Mouse (Mus musculus) embryonic facial prominence, embryonic 10.5 days (tissue): ENCODE results near the gene Lyar. TPM values are rescaled to one million over a fixed set of nuclear protein-coding genes. Genes with fewer than 3 reads are reported as not detected.

Experiments used
- DNase-seq: peaks from one replicate; pipeline ENCODE4 v3.0.0-alpha.2; 2017; ENCODE audit warnings: low spot score
- H3K27ac ChIP-seq: fragments of 300-500 bp; sonication (generic); replicated peaks from 2 replicates; pipeline ENCODE4 v1.5.1; 2016; ENCODE audit warnings: mild to moderate bottlenecking
- H3K27me3 ChIP-seq: fragments of 300-500 bp; sonication (generic); replicated peaks from 2 replicates; pipeline ENCODE4 v1.6.1; 2016; ENCODE audit warnings: low read depth, mild to moderate bottlenecking; ENCODE audit not compliant: poor library complexity, severe bottlenecking
- H3K36me3 ChIP-seq: fragments of 300-500 bp; sonication (generic); replicated peaks from 2 replicates; pipeline ENCODE4 v1.6.1; 2016; ENCODE audit warnings: mild to moderate bottlenecking, moderate library complexity
- H3K4me1 ChIP-seq: fragments of 300-500 bp; sonication (generic); 2 replicates; pipeline ENCODE4 v1.6.1; 2016
- H3K4me3 ChIP-seq: fragments of 300-500 bp; sonication (generic); 2 replicates; pipeline ENCODE4 v1.5.1; 2016; ENCODE audit warnings: mild to moderate bottlenecking, moderate library complexity
- H3K9me3 ChIP-seq: fragments of 300-500 bp; sonication (generic); 2 replicates; pipeline ENCODE4 v1.6.1; 2016; ENCODE audit warnings: mild to moderate bottlenecking
- WGBS: fragments of 180-500 bp; shearing (Covaris S2); methylation state at CpG from one replicate; pipeline ENCODE4 v1.1.7; 2016; 5-methylcytosine and 5-hydroxymethylcytosine counted together
- polyA plus RNA-seq: library from polyadenylated mRNA; unstranded; fragments of >200 nt; fragmentation: Nextera tagmentation; extraction: Ambion mirVana; gene quantifications from 2 replicates; pipeline ENCODE4 v1.2.1, GENCODE M21; 2016

The Lyar gene
- polyA plus RNA-seq, result 193 and 201 TPM in 2 replicates

GRCm38 (mm10) chr5:38220328-38220912 lies at the start of gene Lyar, which contains the start of gene Zbtb49:
TSS of gene Lyar (plus strand) at chr5:38220470.
TSS of gene Zbtb49 (minus strand) at chr5:38220457.
- peaks cover 30% of the 10 kb centered on the region for H3K4me1 ChIP-seq
- peak within 1 kb of the TSS; percentile 96 for H3K4me3 ChIP-seq
- peaks cover 52% of the 10 kb centered on the region for H3K36me3 ChIP-seq
- no peaks in the 10 kb centered on the region for H3K9me3 ChIP-seq
- peak; percentile 95 for DNase-seq
- under 1% methylated on average over 55 of the region's 55 CpGs for WGBS
- H3K27me3 ChIP-seq, result no peaks in the 10 kb centered on the region
- H3K27ac ChIP-seq, result peak within 1 kb of the TSS; percentile 88

GRCm38 (mm10) chr5:38173766-38174165 lies 46.5 kb upstream of the Lyar start:
- no peaks in the 10 kb centered on the region for H3K27me3 ChIP-seq
- no peaks in the 10 kb centered on the region for H3K4me1 ChIP-seq
- H3K9me3 ChIP-seq, result no peaks in the 10 kb centered on the region
- no peak overlapping the region for H3K27ac ChIP-seq
- H3K36me3 ChIP-seq, result no peaks in the 10 kb centered on the region
- H3K4me3 ChIP-seq, result no peak overlapping the region
- DNase-seq, result peak; percentile 30
- WGBS, result 58% methylated on average over 5 of the region's 5 CpGs

GRCm38 (mm10) chr5:38174256-38174912 lies 45.9 kb upstream of the Lyar start:
- no peaks in the 10 kb centered on the region for H3K9me3 ChIP-seq
- no peak overlapping the region for H3K4me3 ChIP-seq
- no peak for DNase-seq
- H3K27me3 ChIP-seq, result no peaks in the 10 kb centered on the region
- no peaks in the 10 kb centered on the region for H3K4me1 ChIP-seq
- WGBS, result 87% methylated on average over 16 of the region's 16 CpGs
- no peaks in the 10 kb centered on the region for H3K36me3 ChIP-seq
- no peak overlapping the region for H3K27ac ChIP-seq

- no peak for DNase-seq
- WGBS, result 87% methylated on average over 6 of the region's 6 CpGs
- no peaks in the 10 kb centered on the region for H3K9me3 ChIP-seq
- no peak overlapping the region for H3K4me3 ChIP-seq
- H3K4me1 ChIP-seq, result no peaks in the 10 kb centered on the region
- no peak overlapping the region for H3K27ac ChIP-seq
- H3K36me3 ChIP-seq, result no peaks in the 10 kb centered on the region
- no peaks in the 10 kb centered on the region for H3K27me3 ChIP-seq
Measured at GRCm38 (mm10) chr5:38184688-38185285, 35.5 kb upstream of the Lyar start.

- Histone ChIP-seq H3K9me3 (no peaks in the 10 kb centered on the region), H3K27me3 (no peaks in the 10 kb centered on the region), H3K36me3 (no peaks in the 10 kb centered on the region), H3K4me1 (no peaks in the 10 kb centered on the region), H3K4me3 (no peak overlapping the region), H3K27ac (no peak overlapping the region)
- no peak for DNase-seq
- WGBS, result 86% methylated on average over 2 of the region's 2 CpGs
Measured at GRCm38 (mm10) chr5:38187006-38187405, 33.3 kb upstream of the Lyar start.

- 90% methylated on average over 3 of the region's 3 CpGs for WGBS
- Histone ChIP-seq H3K4me3 (no peak overlapping the region), H3K36me3 (no peaks in the 10 kb centered on the region), H3K9me3 (no peaks in the 10 kb centered on the region), H3K4me1 (peaks cover 7% of the 10 kb centered on the region; the same call in 1 of the 2 replicates), H3K27ac (no peak overlapping the region), H3K27me3 (no peaks in the 10 kb centered on the region)
- no peak for DNase-seq
Measured at GRCm38 (mm10) chr5:38190907-38191306, 29.4 kb upstream of the Lyar start.

- Histone ChIP-seq H3K27me3 (no peaks in the 10 kb centered on the region), H3K36me3 (peaks cover 13% of the 10 kb centered on the region), H3K9me3 (no peaks in the 10 kb centered on the region), H3K4me1 (peaks cover 7% of the 10 kb centered on the region; the same call in 1 of the 2 replicates), H3K4me3 (no peak overlapping the region), H3K27ac (no peak overlapping the region)
- 40% methylated on average over 2 of the region's 2 CpGs for WGBS
- no peak for DNase-seq
Measured at GRCm38 (mm10) chr5:38194946-38195345, 25.3 kb upstream of the Lyar start.

- no peak overlapping the region for H3K4me3 ChIP-seq
- peaks cover 21% of the 10 kb centered on the region for H3K36me3 ChIP-seq
- no peaks in the 10 kb centered on the region for H3K27me3 ChIP-seq
- peaks cover 7% of the 10 kb centered on the region; the same call in 1 of the 2 replicates for H3K4me1 ChIP-seq
- no peak for DNase-seq
- no peak overlapping the region for H3K27ac ChIP-seq
- H3K9me3 ChIP-seq, result no peaks in the 10 kb centered on the region
Measured at GRCm38 (mm10) chr5:38195941-38196340, 24.3 kb upstream of the Lyar start.

- Histone ChIP-seq H3K27ac (no peak overlapping the region), H3K4me3 (no peak overlapping the region), H3K27me3 (no peaks in the 10 kb centered on the region), H3K36me3 (peaks cover 31% of the 10 kb centered on the region), H3K9me3 (no peaks in the 10 kb centered on the region), H3K4me1 (peaks cover 7% of the 10 kb centered on the region; the same call in 1 of the 2 replicates)
- WGBS, result 79% methylated on average over 5 of the region's 5 CpGs
- no peak for DNase-seq
Measured at GRCm38 (mm10) chr5:38196821-38197481, 23.3 kb upstream of the Lyar start.

GRCm38 (mm10) chr5:38197482-38197823 lies 22.8 kb upstream of the Lyar start:
- Histone ChIP-seq H3K4me1 (peaks cover 7% of the 10 kb centered on the region; the same call in 1 of the 2 replicates), H3K27ac (no peak overlapping the region), H3K4me3 (no peak overlapping the region), H3K9me3 (no peaks in the 10 kb centered on the region), H3K27me3 (no peaks in the 10 kb centered on the region), H3K36me3 (peaks cover 36% of the 10 kb centered on the region)
- DNase-seq, result peak; percentile 88
- WGBS, result 22% methylated on average over 7 of the region's 7 CpGs

- no peaks in the 10 kb centered on the region for H3K9me3 ChIP-seq
- WGBS, result 93% methylated on average over 2 of the region's 2 CpGs
Measured at GRCm38 (mm10) chr5:38199686-38200085, 20.6 kb upstream of the Lyar start.

GRCm38 (mm10) chr5:38205303-38205726 lies 15.0 kb upstream of the Lyar start:
- H3K36me3 ChIP-seq, result peaks cover 87% of the 10 kb centered on the region
- WGBS, result 87% methylated on average over 7 of the region's 7 CpGs
- H3K4me3 ChIP-seq, result no peak overlapping the region
- no peaks in the 10 kb centered on the region for H3K9me3 ChIP-seq
- peaks cover 17% of the 10 kb centered on the region for H3K4me1 ChIP-seq
- H3K27me3 ChIP-seq, result no peaks in the 10 kb centered on the region
- H3K27ac ChIP-seq, result no peak overlapping the region
- DNase-seq, result no peak

More at GRCm38 (mm10) chr5:38199686-38200085, 20.6 kb upstream of the Lyar start:
- Histone ChIP-seq H3K4me3 (no peak overlapping the region), H3K27ac (no peak overlapping the region), H3K27me3 (no peaks in the 10 kb centered on the region), H3K36me3 (peaks cover 59% of the 10 kb centered on the region), H3K4me1 (0 out of 2 replicates have a peak, but pooled peaks cover 5% of the 10 kb centered on the region)
- DNase-seq, result no peak
